Mouse (Mus musculus) frontal cortex, adult 2 months (tissue): ENCODE results near the gene Aplp1. TPM values are rescaled to one million over a fixed set of nuclear protein-coding genes. Genes with fewer than 3 reads are reported as not detected.

ENCODE experiments used
- DNase-seq, 2 experiments: peaks; one replicate each; pipeline ENCODE4 v3.0.0; 2022; ENCODE audit warnings: low spot score in 1 of 2; ENCODE audit errors: extremely low spot score in 1 of 2
- polyA plus RNA-seq: library from polyadenylated mRNA; depleted of rRNA; stranded (reverse); fragments of >200 nt; gene quantifications from 2 replicates; pipeline ENCODE4 v1.2.3, GENCODE M21; 2012

The Aplp1 gene
- polyA plus RNA-seq, 1 experiment = 960 TPM

DNA sequence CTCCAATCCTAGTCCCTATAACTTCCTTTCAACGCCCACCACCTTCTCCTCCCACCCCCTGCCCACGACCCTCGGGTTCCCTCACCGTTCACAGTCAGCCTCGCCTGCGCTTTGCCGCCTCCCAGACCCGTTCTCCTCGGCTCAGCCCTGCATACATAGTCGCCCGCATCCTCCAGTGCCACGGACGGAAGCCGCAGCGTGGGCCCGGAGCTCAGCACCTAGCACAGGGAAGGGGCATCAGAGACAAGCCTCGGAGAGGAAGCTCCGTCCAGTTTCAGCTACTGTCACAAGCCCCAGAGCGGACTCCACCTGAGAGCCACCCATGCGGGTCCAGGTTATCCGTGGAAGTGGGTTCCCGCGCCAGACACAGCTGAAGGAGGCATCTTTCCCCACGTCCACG, 8.0 kb upstream of the Aplp1 start:
- no peak for DNase-seq

DNA sequence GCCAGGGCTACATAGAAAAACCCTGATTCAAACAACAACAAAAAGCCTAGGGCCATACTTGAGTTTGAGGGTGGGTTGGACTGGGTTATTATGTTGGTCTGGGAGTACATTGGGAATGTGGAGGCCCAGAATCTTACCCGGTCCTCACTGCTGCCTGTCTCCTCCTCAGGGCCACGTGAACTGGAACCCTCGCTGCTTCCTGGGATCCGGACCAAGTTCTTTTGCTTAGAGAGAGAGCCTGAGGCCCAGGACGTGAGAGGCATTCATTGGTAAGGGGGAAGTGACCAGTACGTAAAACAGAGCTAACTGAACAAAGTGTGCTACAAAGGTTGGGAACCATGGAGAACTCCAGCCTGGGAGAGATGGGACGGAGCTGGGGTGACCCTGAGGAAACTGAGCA, 4.9 kb upstream of the Aplp1 start:
- no peak for DNase-seq

DNA sequence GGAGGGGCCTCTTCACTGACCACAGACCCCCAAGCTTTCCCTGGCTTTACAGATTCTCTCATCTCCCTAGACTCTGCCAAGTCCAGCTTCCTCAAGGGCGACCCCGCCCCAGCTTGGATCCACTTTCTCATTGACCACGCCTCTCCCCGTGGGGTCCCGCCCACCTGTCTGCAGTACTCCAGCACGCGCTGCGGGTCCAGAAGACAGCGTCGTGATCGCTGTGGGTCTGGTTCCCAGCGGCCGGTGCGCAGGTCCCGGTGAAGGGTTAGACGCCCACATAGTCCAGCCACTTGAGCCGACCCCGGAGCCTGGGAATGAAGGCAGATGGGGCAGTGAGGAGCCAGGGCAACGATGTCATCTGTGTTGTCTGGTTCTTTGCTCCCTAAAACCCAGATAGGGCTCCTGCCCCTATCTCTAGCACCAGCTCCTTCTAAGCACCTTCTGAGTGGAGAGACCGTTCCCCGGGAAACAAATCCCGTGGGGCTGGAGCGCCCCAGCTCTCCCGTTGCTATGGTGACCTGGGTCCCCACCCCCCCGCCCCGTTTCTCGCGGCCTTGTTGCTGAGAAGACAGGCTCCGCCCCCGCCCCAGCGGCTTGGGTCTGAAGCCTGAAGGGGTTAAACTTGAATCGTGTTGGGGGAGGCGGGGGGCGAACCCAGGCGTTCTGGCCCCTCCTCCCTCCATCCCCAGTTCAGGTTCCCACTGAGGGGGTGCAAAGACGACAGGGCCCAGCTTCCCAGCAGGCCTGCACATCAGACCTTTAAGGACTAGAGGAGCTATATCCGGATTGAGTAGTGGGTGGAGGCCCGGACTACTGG, 973 bp downstream of the Aplp1 start:
- peak; percentile 61 to 75 for DNase-seq

DNA sequence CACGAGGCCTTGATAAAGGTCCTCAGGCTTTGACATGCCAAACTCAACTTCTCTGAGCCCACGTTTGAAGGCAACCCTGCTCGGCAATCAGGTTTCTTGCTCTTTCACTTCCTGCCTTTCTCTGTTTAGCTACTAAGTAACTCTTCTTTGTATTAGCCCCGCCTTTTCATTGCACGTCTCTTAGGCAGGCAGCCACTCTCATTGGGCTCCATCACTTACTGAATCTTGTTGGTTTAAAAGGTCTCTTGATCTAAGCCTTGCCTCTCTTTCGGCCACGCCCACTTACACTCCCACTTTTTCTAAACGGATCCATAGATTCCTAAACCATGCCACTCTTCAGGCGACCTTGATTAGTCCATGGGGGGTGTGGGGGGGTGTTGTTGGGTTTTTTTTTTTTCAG, 1.6 kb downstream of the Aplp1 start:
- DNase-seq = no peak

DNA sequence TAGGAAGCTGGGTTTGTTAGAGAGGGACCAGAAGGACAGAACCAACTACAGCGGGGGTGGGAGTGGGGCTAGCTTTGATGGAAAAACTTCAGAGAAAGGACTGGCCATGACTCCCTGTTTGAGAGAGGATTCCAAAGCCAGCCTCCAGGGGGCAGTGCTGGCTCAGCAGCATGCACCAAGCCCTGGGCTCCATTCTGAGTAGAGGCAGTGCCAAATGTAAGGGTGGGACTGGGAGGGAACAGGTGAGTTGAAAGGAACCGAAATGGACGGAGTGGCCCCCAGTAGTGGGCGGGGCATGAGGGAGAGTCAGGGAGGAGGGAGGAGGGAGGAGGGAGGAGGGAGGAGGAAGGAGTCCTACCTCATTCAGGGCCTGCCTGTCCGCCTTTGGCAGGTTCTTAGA, 4.6 kb downstream of the Aplp1 start:
- DNase-seq = peak in 1 of 2 experiments; percentile 78

DNA sequence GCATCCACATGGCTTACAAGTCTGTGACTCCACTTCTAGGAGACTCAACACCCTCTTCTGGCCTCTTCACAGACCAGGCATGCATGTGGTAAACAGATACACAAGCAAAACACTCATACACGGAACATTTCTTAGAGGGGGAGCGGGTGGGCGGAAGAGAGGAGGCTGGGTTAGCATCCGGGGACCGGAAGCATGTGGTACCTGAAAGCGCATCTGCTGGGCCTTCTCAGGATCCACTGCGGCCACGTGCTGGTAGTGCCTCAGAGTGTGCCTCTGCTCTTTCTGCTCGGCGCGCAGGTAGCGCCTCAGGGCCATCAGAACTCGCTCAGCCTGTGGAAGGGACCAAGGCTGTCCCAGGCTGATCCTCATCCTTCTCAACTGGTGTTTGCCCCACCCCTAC, 5.6 kb downstream of the Aplp1 start:
- no peak for DNase-seq

DNA sequence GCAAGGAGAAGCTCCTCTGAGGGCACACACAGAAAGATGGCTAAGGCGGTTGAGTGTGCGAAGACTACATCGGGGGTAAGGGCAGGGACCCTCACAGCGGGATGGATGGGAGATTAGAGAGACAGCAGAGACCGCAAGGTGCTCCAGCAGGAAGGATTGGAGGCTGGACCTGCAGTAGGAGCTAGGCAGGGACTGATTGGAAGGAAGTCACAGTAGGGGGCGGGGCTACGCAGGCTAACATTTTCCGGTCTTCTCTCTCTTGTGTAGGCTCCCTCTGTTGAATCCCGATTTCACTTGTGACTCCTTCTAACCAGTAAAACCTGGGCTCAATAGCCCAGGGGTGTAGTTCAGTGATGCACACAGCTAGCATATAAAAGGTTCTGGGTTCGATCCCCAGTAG, 8.5 kb downstream of the Aplp1 start:
- DNase-seq = no peak

DNA sequence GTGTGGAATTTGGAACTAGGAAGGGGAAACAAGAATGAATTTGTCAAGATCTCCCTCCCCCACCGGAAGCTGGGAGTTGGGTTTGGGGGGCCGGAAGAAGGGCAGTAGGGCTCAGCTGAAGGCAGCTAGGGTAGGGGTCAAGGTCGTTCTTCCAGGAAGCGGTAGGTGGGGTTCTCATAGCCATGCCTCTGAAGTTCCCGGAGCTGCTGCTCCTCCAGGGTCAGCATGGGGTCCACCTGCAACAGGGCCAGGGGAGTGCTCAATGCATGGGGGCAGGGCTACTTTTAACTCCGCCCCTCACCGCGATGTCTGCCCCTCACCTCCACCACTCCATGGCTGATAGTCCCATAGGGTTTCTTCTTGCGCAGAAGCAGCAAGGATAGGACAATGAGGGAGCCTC, 10.2 kb downstream of the Aplp1 start:
- DNase-seq = no peak

DNA sequence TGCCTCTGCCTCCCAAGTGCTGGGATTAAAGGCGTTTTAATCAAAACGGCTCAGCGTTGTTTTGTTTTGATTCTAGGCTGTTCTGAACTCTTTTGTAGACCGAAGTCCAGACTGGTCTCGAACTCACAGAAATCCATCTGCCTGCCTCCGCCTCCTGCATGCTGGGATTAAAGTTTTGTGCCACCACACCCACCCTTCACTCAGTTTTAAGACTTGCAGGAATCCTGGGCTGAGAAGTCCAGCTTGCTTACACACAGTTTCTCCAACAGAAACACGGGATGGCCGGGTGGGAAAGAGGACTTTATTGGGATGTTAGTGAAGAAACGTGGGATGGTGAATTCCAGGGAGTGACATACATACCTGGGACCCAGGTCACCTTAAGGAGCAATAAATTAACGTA, 10.6 kb downstream of the Aplp1 start:
- DNase-seq = no peak

DNA sequence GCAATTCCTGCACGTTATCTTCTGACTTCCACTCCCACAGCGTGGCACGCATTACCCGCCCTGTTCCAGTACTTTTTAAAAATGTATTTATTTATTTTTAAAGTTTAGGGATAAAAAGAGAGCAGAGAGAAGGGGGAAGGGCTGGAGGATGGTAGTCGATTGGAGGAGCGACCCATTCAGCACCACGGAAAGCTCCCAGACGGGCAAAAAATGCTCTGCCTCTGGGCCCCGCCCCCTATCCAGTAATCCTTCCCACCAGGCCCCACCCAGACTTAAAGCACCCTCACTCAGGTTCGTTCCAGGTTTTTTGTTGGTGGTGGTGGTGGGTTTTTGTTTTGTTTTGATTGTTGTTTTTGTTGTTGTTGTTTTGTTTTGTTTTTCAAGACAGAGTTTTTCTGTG, 11.1 kb downstream of the Aplp1 start:
- no peak for DNase-seq

DNA sequence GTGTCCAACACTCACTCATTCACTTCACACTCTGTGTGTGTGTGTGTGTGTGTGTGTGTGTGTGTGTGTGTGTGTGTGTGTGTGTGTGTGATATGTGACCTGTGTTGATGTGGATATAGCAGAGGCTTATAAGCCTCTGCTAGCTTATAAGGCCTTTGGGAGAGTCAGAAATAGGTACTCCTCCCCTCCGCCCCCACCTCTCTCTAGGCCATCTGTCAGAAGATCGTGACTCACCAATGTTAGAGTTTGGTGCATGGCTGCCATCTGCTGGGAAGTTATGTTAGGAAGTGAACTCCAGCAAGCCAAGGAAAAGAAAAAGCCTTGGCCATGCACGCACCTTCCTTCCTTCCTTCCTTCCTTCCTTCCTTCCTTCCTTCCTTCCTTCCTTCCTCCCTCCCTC, 13.5 kb downstream of the Aplp1 start:
- DNase-seq = peak; percentile 82 to 95

DNA sequence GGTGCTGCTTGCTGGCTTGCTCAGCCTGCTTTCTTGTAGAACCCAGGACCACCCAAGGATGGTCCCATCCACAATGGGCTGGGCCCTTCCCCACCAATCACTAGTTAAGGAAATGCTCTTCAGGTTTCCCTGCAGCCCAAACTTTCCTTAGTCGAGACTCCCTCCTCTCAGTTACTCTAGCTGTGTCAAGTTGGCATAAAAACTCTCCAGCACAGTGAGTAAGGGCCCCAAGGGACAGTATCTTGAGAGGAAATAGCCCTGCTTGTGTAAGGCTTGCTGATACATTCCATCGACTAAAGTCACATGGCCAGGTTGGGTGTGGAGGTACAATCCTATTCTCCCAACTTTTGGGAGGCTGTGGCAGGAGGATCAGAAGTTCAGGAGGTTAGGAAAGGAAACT, 15.1 kb downstream of the Aplp1 start:
- no peak for DNase-seq

DNA sequence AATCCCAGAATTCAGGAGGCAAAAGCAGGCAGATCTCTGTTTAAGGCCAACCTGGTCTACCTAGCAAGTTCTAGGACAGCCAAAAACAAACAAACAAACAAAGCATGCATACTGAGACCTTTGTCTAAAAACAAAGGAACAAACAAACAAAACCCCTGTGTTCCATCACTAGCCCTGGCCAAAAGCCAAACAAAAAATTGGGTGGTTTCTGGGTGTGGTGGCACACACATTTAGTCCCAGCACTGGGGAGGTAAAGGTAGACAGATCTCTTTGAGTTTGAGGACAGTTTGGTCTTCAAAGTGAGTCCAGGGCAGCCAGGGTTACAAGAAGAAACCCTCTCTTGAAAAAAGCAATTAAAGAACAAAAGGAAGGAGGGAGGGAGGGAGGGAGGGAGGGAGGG, 16.0 kb downstream of the Aplp1 start:
- DNase-seq = no peak

DNA sequence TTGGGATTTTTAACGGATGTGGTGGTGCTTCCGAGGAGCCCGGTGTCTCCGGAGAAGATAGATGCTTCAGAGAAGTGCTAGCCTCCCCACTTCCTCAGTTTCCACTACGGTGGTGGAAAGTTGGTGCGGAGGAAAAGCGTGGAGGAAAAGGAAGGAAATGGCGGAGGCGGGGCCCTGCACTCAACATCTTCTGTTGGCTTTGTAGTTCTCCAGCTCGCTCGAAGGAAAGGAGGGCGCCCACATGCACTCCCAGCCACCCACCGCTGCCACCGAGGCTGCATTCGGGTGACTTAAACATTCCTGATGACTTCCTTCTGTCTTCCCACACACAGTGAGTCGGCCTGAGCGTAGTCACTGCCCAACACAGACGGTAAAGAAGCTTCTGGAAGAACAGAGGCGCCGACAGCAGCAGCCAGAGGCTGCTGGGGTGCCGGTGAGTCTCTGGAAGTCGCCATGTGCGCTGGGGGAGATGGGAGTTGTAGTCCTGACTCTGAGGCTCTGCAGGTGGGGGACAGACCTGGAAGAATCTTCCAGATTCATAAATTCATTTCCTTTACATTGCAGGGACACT, 22.2 kb downstream of the Aplp1 start:
- DNase-seq = peak in 1 of 2 experiments; percentile 77

DNA sequence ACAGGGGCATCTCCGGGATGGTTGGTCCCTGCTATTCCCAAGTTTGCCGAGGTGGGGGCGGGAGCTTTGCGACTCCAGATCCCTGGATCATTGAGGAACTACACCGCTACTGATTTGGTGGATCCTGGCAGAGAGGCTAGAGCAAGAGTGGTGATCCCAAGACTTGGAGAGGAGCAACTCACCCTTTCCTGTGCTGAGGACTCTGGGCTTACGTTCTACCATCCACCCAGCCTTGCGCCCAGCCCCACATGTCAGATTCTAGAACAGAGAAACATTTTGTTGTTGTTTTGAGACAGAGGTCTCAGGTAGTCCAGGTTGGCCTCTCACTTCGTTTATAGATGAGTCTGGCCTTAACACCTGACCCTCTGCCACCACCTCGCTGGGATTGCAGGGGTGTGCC, 22.8 kb downstream of the Aplp1 start:
- no peak for DNase-seq

DNA sequence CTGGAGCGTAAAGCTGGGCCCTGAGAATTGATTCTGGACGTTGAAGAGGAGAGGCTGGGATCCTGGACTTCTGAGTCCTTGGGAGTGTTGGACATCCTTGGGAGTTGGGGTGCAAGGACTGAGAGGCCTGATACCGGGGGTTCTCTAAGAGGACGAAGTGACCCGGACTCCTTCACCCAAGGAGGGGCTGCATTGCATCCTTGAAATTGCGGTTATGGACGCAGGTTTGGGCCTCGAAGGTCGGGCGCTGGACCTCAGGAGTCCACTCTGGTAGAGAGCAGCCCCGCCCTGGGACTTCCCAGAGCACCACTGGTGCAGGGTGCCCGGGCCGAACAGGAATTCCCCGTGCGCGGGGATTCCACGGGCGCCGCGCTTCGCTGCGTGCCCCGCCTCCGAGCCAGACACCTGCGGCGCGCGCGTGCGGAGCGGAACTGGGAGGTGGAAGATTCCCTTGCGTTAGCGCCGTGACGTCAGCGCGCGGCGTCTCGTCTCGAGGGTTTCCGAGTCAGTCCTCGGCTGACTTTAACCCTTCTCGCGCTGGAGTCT, 23.4 kb downstream of the Aplp1 start:
- DNase-seq = peak; percentile 86 to 96

DNA sequence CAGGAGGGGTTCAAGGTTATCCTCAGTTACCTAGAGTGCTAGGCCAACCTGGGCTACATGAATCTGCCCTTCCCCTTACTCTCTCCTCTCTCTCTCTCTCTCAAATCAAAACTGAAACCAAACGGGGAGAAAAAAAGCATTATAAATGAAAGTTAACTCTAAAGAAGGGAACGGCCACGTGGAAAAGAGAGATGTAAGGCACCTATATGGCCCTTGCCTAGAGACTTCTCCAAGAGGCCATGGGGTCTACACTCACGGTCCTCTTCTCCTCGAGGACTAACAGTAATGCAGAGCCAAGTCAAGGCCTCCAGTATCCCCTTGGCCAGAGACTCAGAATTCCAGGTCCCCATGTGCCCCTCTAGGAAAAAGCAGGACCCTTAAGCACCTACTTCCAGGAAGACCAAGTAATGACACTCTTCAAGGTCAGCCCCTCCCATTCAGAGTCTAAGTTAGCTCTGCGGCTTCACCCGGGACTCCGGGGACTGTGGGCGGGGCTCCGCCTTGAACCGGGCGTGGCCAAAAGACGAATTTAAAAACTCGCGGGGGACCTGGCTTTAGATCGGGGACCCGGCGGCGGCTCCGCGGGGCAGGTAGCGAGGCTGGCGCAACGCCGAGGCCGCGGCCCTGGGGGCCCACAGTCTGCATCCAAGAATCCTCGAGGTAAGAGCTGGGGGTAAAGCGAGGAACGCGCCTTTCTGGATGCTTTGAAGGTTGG, 24.0 kb downstream of the Aplp1 start, which contains the start of gene Nfkbid:
Gene Nfkbid, plus strand, starts transcription at position 558 of the 715 bp plus-strand sequence.
- peak in 1 of 2 experiments; percentile 75 for DNase-seq

DNA sequence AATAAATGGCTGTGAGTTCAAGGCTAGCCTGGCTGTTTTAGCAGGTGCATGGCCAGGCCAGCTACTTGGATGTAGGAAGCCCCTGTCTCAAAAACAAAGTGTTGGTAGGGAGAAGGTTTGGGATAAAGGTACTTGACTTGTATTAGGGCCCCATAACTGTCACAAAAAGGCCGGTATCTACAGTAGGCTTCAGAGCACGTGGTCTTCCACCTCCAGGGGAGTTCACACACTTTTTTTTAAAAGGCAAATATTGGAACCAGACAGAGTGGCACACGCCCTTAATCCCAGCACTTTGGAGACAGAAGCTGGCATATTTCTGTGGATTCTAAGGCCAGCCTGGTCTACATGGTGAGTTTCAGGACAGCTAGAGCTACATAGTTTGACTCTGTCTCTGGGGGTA, 24.7 kb downstream of the Aplp1 start:
- DNase-seq = no peak

DNA sequence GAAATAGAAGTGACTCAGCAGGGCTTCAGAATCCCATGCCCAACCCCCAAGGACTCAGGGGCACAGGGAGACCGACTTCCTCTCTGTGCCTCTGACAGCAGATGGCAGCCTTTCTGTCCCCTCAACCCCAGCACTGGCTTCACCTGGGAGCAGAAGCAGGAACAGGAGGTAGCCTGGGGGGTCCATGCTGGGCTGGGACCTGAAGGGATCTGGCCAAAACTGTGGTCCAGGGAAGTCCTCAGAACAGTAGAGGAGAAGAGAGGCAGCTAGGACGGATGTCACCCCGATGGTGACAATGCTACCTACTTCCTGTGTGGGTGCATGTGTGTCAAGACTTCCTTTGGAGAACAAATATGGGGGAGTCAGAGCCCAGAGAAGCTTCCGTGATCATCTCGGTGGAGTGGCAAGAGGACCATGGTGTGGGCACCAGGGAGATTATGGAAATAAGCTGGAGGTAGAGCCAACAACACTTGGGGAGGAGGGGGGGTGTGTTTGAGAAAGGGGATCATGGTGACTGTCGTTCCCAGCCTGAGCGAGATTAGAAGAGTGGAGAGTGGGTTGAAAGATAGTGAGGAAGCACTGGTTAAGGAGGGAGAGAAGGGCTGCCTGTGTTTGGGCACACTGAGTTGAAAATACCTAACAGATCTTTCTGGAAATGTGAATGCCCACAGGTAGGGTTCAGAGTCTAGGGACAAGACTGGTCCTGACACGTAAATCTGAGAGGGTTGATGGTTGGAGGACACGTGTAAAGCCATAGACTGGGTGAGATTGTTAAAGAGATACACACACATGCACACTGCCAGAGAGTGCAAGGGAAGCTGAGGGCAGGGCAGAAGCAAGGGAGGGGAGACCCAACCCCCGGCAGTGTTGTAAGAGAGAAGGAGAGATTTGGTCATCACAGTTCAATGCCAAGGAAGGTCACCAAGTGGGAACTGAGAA, 25.5 kb downstream of the Aplp1 start, which contains the start of gene Hcst:
Gene Hcst, minus strand, starts transcription at position 294 of the 939 bp plus-strand sequence.
- DNase-seq = no peak

DNA sequence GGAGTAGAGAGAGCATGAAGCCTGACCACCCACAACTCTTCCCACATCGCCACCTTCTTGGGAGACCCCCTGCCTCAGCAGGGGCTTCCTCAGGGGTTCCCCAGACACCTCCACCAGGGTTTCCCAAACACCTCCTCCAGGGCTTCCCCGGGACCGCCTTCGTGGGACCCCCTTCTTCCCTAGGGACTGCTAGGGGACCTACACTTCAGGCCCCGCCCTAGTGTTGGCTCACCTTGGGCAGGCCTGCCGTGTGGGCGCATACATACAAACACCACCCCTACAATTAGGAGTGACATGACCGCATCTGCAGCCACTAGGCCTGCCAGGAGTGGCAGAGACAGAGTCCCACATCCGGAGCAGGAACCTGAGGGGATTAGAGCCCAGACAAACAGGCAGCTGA, 27.5 kb downstream of the Aplp1 start:
- no peak for DNase-seq
